Mouse (Mus musculus): ENCODE data around the gene Gm11596.

- TF ChIP-seq CTCF (IDR thresholded peaks at IDR 0.05; ENCODE audit: low read depth): no peak
- TF ChIP-seq EP300 (IDR thresholded peaks at IDR 0.05; ENCODE audit: low read depth): no peak
Observed at GRCm38 (mm10) chr11:99778401-99778800, 14.9 kb downstream of the Gm11596 start.

Measured in liver, postnatal 0 days (tissue).